Mouse (Mus musculus) limb, embryonic 11.5 days (tissue): ENCODE measurements at regions not wholly inside any gene's neighbourhood (a gene's known extent, or its start where the extent isn't known, plus 50 kb on each side); places are given as distances from the start of the nearest gene placed in this dataset.

ENCODE experiments used
- ATAC-seq: fragments of 200-750 bp; cut with Nextera tagmentation; 2 replicates; pipeline ENCODE4 v1.8.0; 2017; ENCODE audit warnings: low read depth; ENCODE audit not compliant: insufficient number of reproducible peaks, low FRiP score, low TSS enrichment
- DNase-seq: peaks from one replicate; pipeline ENCODE4 v3.0.0-alpha.2; 2015; ENCODE audit warnings: low spot score
- H3K27ac ChIP-seq: fragments of 300-500 bp; sonication (generic); replicated peaks from 2 replicates; pipeline ENCODE4 v1.5.1; 2014; ENCODE audit warnings: low read depth, mild to moderate bottlenecking, low read length
- H3K27me3 ChIP-seq: fragments of 300-500 bp; sonication (generic); 2 replicates; pipeline ENCODE4 v1.6.1; 2014; ENCODE audit warnings: mild to moderate bottlenecking, low read length, mixed read lengths; ENCODE audit not compliant: control insufficient read depth, insufficient read depth
- H3K36me3 ChIP-seq: fragments of 300-500 bp; sonication (generic); 2 replicates; pipeline ENCODE4 v1.6.1; 2014; ENCODE audit warnings: mild to moderate bottlenecking, low read length, moderate library complexity, mixed read lengths; ENCODE audit not compliant: control insufficient read depth, insufficient read depth
- H3K4me1 ChIP-seq: fragments of 300-500 bp; sonication (generic); 2 replicates; pipeline ENCODE4 v1.6.1; 2014; ENCODE audit warnings: low read length, mixed read lengths; ENCODE audit not compliant: control insufficient read depth, insufficient read depth
- H3K4me2 ChIP-seq: fragments of 300-500 bp; sonication (generic); 2 replicates; pipeline ENCODE4 v1.6.1; 2014; ENCODE audit warnings: low read depth, mild to moderate bottlenecking, moderate library complexity; ENCODE audit not compliant: severe bottlenecking
- H3K4me3 ChIP-seq: fragments of 300-500 bp; sonication (generic); 2 replicates; pipeline ENCODE4 v1.5.1; 2014; ENCODE audit warnings: low read depth, low read length
- H3K9ac ChIP-seq: fragments of 300-500 bp; sonication (generic); 2 replicates; pipeline ENCODE4 v1.6.1; 2014; ENCODE audit warnings: mild to moderate bottlenecking, low read length
- H3K9me3 ChIP-seq: fragments of 300-500 bp; sonication (generic); 2 replicates; pipeline ENCODE4 v1.6.1; 2016; ENCODE audit warnings: low read length; ENCODE audit not compliant: control insufficient read depth
- WGBS: fragments of 180-500 bp; shearing (Covaris S2); extraction: QIAGEN DNeasy Blood & Tissue Kit; methylation state at CpG from one replicate; pipeline ENCODE4 v1.1.7; 2014; 5-methylcytosine and 5-hydroxymethylcytosine counted together

- Histone ChIP-seq H3K27ac (no peak overlapping the region), H3K4me3 (no peak overlapping the region), H3K9ac (no peak overlapping the region), H3K9me3 (no peaks in the 10 kb centered on the region), H3K36me3 (no peaks in the 10 kb centered on the region), H3K4me2 (no peak overlapping the region), H3K4me1 (no peaks in the 10 kb centered on the region), H3K27me3 (peaks cover 15% of the 10 kb centered on the region; the same call in 1 of the 2 replicates)
- WGBS, result 77% methylated on average over 6 of the region's 6 CpGs
- ATAC-seq, result no peak
- DNase-seq, result no peak
Observed at GRCm38 (mm10) chr5:139612676-139613075, 69.4 kb downstream of the Uncx start.

GRCm38 (mm10) chr5:139613601-139614000 is 70.3 kb downstream of the Uncx start:
- no peak for ATAC-seq
- 88% methylated on average over 5 of the region's 5 CpGs for WGBS

GRCm38 (mm10) chr5:139619301-139620161 is 76.2 kb downstream of the Uncx start:
- 4% methylated on average over 36 of the region's 36 CpGs for WGBS
- Histone ChIP-seq H3K4me2 (peak overlapping the region; percentile 31), H3K9ac (no peak overlapping the region), H3K4me3 (0 out of 2 replicates have a peak overlapping the region, but pooled peaks have one; percentile 2), H3K4me1 (peaks cover 12% of the 10 kb centered on the region), H3K9me3 (no peaks in the 10 kb centered on the region), H3K36me3 (no peaks in the 10 kb centered on the region), H3K27me3 (peaks cover 16% of the 10 kb centered on the region), H3K27ac (peak overlapping the region; percentile 71)
- ATAC-seq (peak; percentile 66), DNase-seq (peak; percentile 82)

More at GRCm38 (mm10) chr5:139613601-139614000, 70.3 kb downstream of the Uncx start:
- Histone ChIP-seq H3K27ac (no peak overlapping the region), H3K4me3 (no peak overlapping the region), H3K36me3 (no peaks in the 10 kb centered on the region), H3K4me2 (no peak overlapping the region), H3K27me3 (peaks cover 15% of the 10 kb centered on the region; the same call in 1 of the 2 replicates), H3K9me3 (no peaks in the 10 kb centered on the region), H3K4me1 (no peaks in the 10 kb centered on the region), H3K9ac (no peak overlapping the region)
- no peak for DNase-seq

DNA sequence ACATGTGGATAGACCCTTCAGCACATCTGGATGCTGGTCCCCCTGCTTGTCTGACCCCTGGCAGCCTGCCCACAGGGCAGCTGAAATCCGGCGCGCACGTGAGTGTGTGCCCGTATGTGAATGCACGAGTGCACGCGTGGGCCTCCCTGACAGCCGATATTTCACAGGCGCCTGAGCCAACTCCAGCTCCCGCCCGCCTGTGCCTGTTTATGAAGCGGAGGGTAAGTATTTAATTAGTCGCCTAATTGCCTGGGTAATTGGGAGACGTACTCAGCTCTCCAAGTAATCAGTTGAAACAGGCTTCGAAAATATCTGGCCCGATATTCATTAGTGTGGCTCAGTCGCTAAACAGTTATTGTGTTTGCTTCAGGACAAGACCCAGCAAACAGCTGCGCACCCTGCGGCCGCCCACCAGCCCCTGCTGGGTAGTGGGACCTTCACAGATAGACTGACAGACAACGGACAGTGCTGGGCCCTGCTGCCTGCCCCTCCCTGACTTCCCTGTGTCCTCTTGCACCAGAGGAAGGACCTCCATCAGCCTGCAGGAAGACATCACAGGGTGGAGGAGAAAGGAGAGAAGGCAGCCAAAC is 82.7 kb downstream of the Uncx start:
- no peaks in the 10 kb centered on the region for H3K4me1 ChIP-seq
- H3K36me3 ChIP-seq, result no peaks in the 10 kb centered on the region
- no peak overlapping the region for H3K27ac ChIP-seq
- no peaks in the 10 kb centered on the region for H3K9me3 ChIP-seq
- no peak for ATAC-seq
- no peak overlapping the region for H3K4me2 ChIP-seq
- H3K27me3 ChIP-seq, result peaks cover 4% of the 10 kb centered on the region; the same call in 1 of the 2 replicates
- H3K9ac ChIP-seq, result no peak overlapping the region
- 50% methylated on average over 22 of the region's 22 CpGs for WGBS
- no peak overlapping the region for H3K4me3 ChIP-seq
- DNase-seq, result no peak

- WGBS, result 73% methylated on average over 1 of the region's 1 CpGs
Observed at GRCm38 (mm10) chr5:139627552-139627951, 84.3 kb downstream of the Uncx start.

GRCm38 (mm10) chr5:139637028-139637427 is 93.7 kb downstream of the Uncx start:
- ATAC-seq, result no peak

More at GRCm38 (mm10) chr5:139627552-139627951, 84.3 kb downstream of the Uncx start:
- DNase-seq, result no peak
- H3K36me3 ChIP-seq, result no peaks in the 10 kb centered on the region
- no peaks in the 10 kb centered on the region for H3K9me3 ChIP-seq
- no peak overlapping the region for H3K4me2 ChIP-seq
- no peaks in the 10 kb centered on the region for H3K4me1 ChIP-seq
- H3K9ac ChIP-seq, result no peak overlapping the region
- H3K27me3 ChIP-seq, result peaks cover 4% of the 10 kb centered on the region; the same call in 1 of the 2 replicates
- no peak for ATAC-seq
- no peak overlapping the region for H3K4me3 ChIP-seq
- H3K27ac ChIP-seq, result no peak overlapping the region

DNA sequence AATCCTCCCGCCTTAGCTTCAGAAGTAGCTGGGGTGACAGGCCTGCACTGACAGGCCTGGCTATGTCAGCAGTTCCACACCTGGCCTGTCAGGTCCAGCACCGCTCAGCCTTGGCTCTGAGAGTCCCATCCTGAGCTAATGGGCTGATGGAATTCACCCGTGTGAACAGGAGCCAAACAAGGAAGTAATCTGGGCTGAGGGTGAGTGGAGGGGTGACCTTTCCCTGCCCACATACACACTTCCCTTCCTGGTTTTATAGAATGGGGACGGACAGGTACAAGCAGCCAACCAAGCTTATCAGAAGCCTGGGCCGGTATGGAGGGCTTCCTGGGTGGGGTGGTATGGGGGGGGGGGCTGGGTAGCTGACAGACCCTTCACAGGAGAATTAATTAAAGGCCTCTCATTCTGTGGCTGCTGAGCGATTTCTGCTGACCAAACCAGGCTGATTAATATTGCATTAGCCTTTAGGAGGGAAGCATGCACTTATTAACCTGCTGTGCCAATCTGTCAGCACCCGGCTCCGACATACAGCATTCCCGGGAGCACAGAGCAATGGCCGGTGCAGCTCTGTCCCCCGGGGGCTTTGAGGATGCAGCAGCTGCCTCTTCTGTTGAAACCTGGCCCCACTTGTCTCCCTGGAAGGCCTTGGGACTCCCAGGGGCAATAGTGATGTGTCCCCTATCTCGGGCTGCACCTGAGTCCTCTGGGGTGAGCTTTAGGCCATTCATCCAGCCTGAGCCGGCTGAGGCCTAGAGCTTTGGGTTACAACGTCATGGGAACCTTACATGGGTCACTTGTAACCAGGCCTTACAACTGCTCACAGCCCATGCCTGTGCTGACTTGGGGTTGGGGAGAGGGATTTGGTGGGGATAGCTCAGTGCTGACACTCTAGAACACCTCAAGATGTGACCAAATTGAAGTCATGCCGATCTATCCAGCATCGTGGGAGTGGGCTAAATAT is 95.2 kb downstream of the Micall2 start:
- no peaks in the 10 kb centered on the region for H3K27me3 ChIP-seq
- no peak for ATAC-seq
- no peak overlapping the region for H3K4me2 ChIP-seq
- WGBS, result 56% methylated on average over 16 of the region's 16 CpGs
- H3K27ac ChIP-seq, result no peak overlapping the region
- H3K4me1 ChIP-seq, result peaks cover 6% of the 10 kb centered on the region; the same call in 1 of the 2 replicates
- H3K9me3 ChIP-seq, result no peaks in the 10 kb centered on the region; the same call in 1 of the 2 replicates
- DNase-seq, result no peak
- H3K36me3 ChIP-seq, result no peaks in the 10 kb centered on the region
- no peak overlapping the region for H3K9ac ChIP-seq
- H3K4me3 ChIP-seq, result no peak overlapping the region

More at GRCm38 (mm10) chr5:139637028-139637427, 93.7 kb downstream of the Uncx start:
- Histone ChIP-seq H3K9me3 (no peaks in the 10 kb centered on the region), H3K27me3 (no peaks in the 10 kb centered on the region), H3K9ac (no peak overlapping the region), H3K27ac (no peak overlapping the region), H3K4me2 (no peak overlapping the region), H3K4me3 (no peak overlapping the region), H3K36me3 (no peaks in the 10 kb centered on the region), H3K4me1 (peaks cover 6% of the 10 kb centered on the region; the same call in 1 of the 2 replicates)
- DNase-seq, result no peak
- 93% methylated on average over 2 of the region's 2 CpGs for WGBS

DNA sequence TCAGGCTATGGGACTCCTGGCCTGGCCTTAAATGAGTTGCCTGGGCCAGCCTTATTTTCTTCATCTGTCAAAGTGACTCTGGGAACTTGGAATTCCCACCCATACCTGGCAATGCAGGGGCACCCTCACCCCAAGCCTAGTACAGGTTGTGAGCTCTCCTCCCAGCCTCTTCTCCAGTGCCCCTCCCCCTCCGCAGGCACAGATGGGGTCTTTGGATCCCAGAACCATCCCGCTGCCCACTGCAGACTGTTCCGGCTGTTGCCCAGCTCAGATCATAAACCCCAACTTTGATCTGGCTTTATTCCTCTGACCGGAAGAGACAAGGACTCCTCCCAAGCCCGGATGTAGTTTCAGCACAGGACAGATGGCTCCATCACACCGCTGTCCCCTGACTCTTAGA is 91.3 kb downstream of the Micall2 start:
- H3K27ac ChIP-seq, result no peak overlapping the region
- ATAC-seq (no peak), DNase-seq (no peak)
- H3K4me3 ChIP-seq, result no peak overlapping the region
- WGBS, result 76% methylated on average over 6 of the region's 6 CpGs
- peaks cover 6% of the 10 kb centered on the region; the same call in 1 of the 2 replicates for H3K4me1 ChIP-seq
- H3K27me3 ChIP-seq, result no peaks in the 10 kb centered on the region
- no peaks in the 10 kb centered on the region for H3K36me3 ChIP-seq
- H3K4me2 ChIP-seq, result no peak overlapping the region
- H3K9me3 ChIP-seq, result no peaks in the 10 kb centered on the region; the same call in 1 of the 2 replicates
- no peak overlapping the region for H3K9ac ChIP-seq
